Mouse (Mus musculus): ENCODE data around the gene Usp39. TPM values are rescaled to one million over a fixed set of nuclear protein-coding genes. Genes with fewer than 3 reads are reported as not detected.

Gene Usp39
- polyA plus RNA-seq, 1 experiment from 2014 or later: 40.5 TPM

DNA sequence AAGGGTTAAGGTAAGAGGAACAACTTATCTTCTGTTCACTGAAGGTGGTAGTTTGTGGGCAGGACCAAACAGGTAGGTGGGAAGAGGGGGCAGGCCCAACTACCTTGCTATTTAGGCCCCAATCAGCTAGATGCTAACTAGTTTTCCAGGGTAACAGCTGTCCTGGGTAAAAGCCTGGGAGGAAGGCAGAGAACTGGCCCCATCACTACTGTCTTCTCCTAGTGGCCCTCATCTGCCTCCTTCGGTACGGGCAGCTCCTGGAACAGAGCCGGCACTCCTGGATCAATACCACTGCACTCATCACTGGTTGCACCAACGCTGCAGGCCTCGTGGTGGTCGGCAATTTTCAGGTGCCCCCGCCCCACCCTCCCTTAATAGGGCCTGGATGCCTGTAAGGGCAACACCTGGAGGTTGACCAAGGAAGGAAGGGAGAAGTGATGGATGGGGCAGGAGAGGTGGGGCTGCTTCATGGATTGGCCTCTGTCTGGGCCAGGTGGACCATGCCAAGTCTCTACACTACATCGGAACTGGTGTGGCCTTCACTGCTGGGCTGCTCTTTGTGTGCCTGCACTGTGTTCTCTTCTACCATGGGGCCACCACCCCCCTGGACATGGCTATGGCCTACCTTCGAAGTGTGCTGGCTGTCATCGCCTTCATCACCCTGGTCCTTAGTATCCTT is 13.2 kb upstream of the Usp39 start:
- ATAC-seq (ENCODE audit: low FRiP score, low read depth): no peak
- Histone ChIP-seq H3K9ac (no peak overlapping the region), H3K27ac (replicated peaks) (no peak overlapping the region), H3K4me2 (no peak overlapping the region), H3K4me1 (replicated peaks) (peaks cover 59% of the 10 kb centered on the region), H3K9me3 (no peaks in the 10 kb centered on the region), H3K36me3 (peaks cover 23% of the 10 kb centered on the region), H3K4me3 (no peak overlapping the region), H3K27me3 (no peaks in the 10 kb centered on the region)
- WGBS: 92% methylated on average over 10 of the region's 10 CpGs

DNA sequence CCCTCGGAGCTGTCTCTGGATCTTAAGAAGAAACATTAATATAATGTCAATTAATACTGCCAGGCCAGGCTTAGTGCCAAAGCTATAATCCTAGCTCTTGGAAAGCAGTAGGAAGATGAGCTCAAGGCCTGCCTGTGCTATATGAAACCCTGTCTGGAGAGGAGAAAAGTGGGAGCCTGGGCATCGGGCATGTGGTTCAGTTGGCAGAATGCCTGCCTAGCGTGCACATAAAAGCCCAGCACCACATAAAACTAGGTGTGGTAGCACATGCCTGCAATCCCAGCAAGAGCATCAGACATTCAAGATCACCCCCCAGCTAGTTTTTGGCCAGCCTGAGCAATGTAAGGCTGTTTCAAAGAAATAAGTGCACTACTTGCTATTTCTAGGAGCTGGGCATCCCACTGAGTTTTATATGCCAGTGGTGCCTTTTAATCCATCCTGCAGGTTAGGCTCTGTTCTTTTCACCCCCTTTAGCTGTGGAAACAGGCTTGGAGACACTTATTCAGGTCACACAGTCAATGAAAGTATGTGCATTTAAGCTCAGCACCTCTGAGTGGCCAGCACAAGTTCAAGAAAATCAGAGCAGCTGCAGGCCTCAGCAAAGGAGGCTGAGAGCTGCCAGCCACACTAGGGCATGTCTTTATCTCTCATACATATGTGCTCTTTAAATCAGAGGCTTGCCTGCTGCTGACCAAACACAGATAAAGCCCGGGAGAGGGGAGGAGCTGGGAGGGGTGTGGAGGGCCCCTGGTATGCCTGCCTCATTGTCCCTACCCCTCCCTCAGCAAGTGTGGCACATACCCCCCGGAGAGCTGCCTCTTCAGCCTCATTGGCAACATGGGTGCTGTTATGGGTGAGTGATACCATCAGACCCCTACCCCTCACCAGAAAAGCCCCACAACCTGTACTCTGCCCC is 12.4 kb upstream of the Usp39 start:
- WGBS: 73% methylated on average over 5 of the region's 5 CpGs

DNA sequence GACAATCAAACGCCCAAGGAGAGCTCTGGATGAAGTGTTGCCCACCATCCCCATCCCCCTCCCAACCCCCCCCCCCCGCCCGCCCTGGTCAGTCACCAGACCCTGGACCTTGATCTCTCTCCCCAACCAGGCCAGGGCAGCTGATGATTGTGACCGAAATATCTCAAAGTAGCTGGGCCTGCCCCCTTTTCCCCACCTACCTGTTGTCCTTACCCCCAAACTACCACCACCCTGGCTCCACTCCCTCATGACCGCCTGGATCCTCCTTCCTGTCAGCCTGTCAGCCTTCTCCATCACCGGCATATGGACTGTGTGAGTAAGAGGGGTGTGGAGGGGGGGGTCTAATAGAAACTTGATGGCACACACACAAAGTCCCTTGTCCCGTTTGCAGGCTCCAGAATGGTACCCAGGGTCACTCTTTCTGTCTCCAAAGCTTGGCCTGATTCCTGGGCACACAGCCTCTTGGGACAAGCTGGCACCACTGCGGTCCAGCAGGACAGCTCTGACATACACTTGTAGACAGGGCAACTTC is 11.1 kb upstream of the Usp39 start:
- Histone ChIP-seq H3K4me3 (peak overlapping the region; percentile 51), H3K9ac (peak overlapping the region; percentile 59), H3K4me2 (peak overlapping the region; percentile 82), H3K27me3 (no peaks in the 10 kb centered on the region), H3K9me3 (no peaks in the 10 kb centered on the region), H3K4me1 (replicated peaks) (peaks cover 44% of the 10 kb centered on the region), H3K36me3 (peaks cover 23% of the 10 kb centered on the region), H3K27ac (replicated peaks) (peak overlapping the region; percentile 63; the same call in 1 of the 2 replicates)
- WGBS: 38% methylated on average over 6 of the region's 8 CpGs
- ATAC-seq (ENCODE audit: low FRiP score, low read depth): 0 out of 2 replicates have a peak, but pooled peaks have one; percentile 15

More for the DNA sequence above, 12.4 kb upstream of the Usp39 start:
- H3K4me1 ChIP-seq (replicated peaks): peaks cover 52% of the 10 kb centered on the region
- H3K36me3 ChIP-seq: peaks cover 23% of the 10 kb centered on the region
- ATAC-seq (ENCODE audit: low FRiP score, low read depth): no peak
- no peaks in the 10 kb centered on the region for H3K27me3 ChIP-seq
- no peak overlapping the region for H3K4me3 ChIP-seq
- no peak overlapping the region for H3K9ac ChIP-seq
- H3K9me3 ChIP-seq: no peaks in the 10 kb centered on the region
- H3K4me2 ChIP-seq: no peak overlapping the region
- no peak overlapping the region for H3K27ac ChIP-seq (replicated peaks)

DNA sequence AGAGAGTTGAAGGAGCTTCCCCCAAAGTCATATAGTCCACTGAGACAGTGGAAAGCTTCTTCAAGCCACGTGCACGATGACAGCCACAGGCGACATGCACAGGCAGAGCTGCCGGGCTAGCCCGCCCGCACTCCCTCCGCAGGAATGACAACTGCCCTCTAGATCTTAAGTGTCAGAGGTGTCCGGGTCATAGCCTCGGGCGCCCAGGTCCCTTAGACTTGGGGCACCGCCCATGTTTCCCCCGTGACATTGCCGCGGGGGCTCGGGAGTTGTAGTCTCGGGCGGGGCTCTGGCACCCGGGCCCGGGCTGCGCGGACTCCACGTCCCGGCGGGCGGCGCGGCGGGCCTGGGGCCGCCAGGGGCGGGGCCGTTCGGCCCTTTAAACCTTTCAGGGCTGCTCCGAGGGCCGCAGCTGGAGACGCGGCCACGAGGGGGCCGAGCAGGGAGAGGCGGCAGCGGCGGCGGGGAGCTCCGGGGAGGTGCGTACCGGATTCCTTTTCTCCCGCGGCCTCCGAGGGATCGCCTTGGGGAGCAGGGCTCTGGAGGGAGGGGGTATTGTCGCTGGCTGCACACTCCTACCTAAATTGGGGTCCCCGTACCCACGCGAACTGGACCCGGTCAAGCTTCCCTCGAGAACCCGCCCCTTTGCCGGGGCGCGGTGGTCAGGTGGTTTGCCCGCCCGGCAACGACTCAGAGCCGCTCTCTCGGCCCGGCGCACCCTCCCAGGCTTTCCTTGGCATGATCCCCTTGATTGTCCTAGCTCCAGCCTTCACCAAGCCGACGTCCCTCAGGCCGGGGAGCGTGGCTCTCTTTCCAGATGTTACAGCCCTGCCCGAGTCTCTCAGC is 10.3 kb upstream of the Usp39 start, which contains the start of gene Tmem150a:
Gene Tmem150a (plus strand): TSS at position 382 of the 846 bp plus-strand sequence.
- Histone ChIP-seq H3K36me3 (peaks cover 27% of the 10 kb centered on the region), H3K9ac (peak within 1 kb of the TSS; percentile 59), H3K4me1 (replicated peaks) (peaks cover 37% of the 10 kb centered on the region), H3K27me3 (no peaks in the 10 kb centered on the region), H3K9me3 (no peaks in the 10 kb centered on the region), H3K4me3 (peak within 1 kb of the TSS; percentile 51), H3K27ac (replicated peaks) (peak within 1 kb of the TSS; percentile 63), H3K4me2 (peak within 1 kb of the TSS; percentile 82)
- ATAC-seq (ENCODE audit: low FRiP score, low read depth): peak; percentile 89
- WGBS: under 1% methylated on average over 66 of the region's 71 CpGs

DNA sequence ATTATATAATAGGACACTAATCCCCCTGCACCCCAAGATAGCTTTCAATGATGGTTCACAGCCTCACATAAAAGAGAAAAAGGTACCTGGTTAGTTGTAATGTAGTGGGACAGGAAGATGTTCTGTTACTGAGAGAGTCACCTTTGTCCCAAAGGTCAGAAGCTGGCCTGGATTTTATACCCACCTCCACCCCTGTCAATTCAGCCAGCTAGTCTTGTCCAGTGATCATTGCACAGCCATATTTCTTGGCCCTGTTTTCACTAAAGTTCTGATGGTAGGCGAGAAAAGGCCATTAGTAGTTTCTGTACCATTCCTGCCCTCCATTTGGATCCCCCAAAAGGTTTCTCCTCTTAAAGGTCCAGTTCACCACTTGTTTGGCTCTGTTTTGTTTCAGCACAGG is 9.0 kb upstream of the Usp39 start:
- no peaks in the 10 kb centered on the region for H3K9me3 ChIP-seq
- ATAC-seq (ENCODE audit: low FRiP score, low read depth): no peak
- no peak overlapping the region for H3K27ac ChIP-seq (replicated peaks)
- peaks cover 27% of the 10 kb centered on the region for H3K36me3 ChIP-seq
- 88% methylated on average over 1 of the region's 1 CpGs for WGBS
- H3K4me1 ChIP-seq (replicated peaks): peaks cover 34% of the 10 kb centered on the region
- H3K4me2 ChIP-seq: peak overlapping the region; percentile 82
- H3K9ac ChIP-seq: no peak overlapping the region
- H3K27me3 ChIP-seq: no peaks in the 10 kb centered on the region
- H3K4me3 ChIP-seq: no peak overlapping the region

DNA sequence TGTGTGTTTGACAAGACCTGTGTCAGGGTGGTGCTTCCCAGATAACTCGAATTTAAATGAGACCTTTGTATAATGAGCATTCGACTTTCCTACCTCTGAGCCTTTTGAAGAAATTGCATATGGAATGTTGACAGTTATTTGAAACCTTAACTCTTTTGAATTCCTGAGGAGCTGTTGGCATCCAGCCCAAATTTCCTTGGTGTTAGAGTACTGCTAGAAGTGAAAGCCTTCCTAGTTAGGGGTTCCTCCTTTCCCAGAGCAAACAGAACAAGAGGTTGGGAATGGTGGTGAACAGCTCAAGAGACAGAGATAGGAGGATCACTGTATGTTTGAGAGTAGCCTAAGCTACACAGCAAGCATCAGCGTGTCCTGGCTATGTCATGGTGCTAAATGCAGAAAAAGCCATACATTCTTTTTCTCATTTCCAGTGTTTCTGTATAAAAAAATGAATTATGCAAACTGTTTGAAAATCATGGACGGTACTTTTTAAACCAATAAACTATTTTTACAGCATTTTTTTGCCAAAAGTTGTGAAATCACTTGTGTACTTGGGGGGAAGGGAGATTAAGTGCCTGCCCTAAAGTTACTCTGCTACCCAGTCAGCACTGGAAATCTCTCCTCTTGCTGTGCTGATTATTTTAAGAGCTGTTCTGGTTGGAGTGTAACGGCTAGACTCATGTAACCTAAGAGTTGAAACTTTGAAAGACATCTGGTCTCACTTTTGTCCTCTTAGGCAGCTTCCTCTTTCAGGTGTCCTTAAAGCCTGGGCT is 7.8 kb upstream of the Usp39 start:
- no peak for ATAC-seq (ENCODE audit: low FRiP score, low read depth)
- peaks cover 46% of the 10 kb centered on the region for H3K4me1 ChIP-seq (replicated peaks)
- WGBS: 78% methylated on average over 5 of the region's 5 CpGs

DNA sequence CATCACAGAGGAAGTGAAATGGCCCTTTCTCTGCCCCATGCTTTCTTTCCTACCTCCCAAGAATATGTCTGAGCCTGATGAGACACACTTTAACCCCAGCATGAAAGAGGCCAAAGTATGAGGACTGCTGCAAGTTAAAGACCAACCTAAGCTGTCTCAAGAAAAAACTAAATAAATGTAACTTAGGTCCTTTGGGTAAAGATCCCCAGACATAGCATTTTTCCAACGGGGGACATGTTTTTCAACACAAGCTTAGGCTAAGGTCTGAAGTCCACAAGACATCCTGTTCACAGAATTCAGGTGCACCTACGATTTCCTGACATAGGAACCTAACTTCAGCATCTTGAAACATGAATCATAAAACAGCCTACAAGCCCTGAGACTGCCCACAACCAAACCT is 5.2 kb upstream of the Usp39 start:
- no peak overlapping the region for H3K4me3 ChIP-seq
- ATAC-seq (ENCODE audit: low FRiP score, low read depth): no peak
- 91% methylated on average over 2 of the region's 2 CpGs for WGBS
- no peaks in the 10 kb centered on the region for H3K27me3 ChIP-seq
- peaks cover 39% of the 10 kb centered on the region for H3K4me1 ChIP-seq (replicated peaks)
- H3K9me3 ChIP-seq: no peaks in the 10 kb centered on the region
- no peak overlapping the region for H3K9ac ChIP-seq
- peaks cover 24% of the 10 kb centered on the region for H3K36me3 ChIP-seq
- no peak overlapping the region for H3K27ac ChIP-seq (replicated peaks)
- H3K4me2 ChIP-seq: no peak overlapping the region

More for the DNA sequence above, 7.8 kb upstream of the Usp39 start:
- Histone ChIP-seq H3K9me3 (no peaks in the 10 kb centered on the region), H3K4me3 (no peak overlapping the region), H3K9ac (no peak overlapping the region), H3K4me2 (no peak overlapping the region), H3K27ac (replicated peaks) (no peak overlapping the region), H3K27me3 (no peaks in the 10 kb centered on the region), H3K36me3 (peaks cover 24% of the 10 kb centered on the region)

DNA sequence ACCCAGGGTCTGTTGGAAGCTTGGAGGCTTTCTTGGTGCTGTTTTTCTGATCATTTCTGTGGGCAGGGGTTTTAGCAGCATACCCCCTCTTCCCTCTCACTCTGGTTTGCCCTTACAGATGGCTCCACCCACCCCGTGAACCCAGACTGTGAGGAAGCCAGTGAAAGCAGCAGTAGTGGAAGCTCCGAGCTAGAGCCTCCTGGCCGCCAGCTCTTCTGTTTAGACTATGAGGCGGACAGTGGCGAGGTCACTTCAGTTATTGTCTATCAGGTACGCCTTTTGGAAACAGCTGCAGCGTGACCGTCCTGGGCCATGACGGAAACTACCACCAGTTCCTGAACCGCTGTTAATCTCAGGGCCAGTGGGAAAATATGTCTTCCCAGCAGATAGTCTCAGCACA is 3.4 kb upstream of the Usp39 start:
- Histone ChIP-seq H3K9me3 (no peaks in the 10 kb centered on the region), H3K36me3 (peaks cover 24% of the 10 kb centered on the region), H3K9ac (no peak overlapping the region), H3K27ac (replicated peaks) (no peak overlapping the region), H3K4me3 (peak overlapping the region; percentile 81), H3K4me2 (peak overlapping the region; percentile 82), H3K27me3 (no peaks in the 10 kb centered on the region), H3K4me1 (replicated peaks) (peaks cover 41% of the 10 kb centered on the region)
- WGBS: 78% methylated on average over 10 of the region's 10 CpGs
- ATAC-seq (ENCODE audit: low FRiP score, low read depth): no peak

DNA sequence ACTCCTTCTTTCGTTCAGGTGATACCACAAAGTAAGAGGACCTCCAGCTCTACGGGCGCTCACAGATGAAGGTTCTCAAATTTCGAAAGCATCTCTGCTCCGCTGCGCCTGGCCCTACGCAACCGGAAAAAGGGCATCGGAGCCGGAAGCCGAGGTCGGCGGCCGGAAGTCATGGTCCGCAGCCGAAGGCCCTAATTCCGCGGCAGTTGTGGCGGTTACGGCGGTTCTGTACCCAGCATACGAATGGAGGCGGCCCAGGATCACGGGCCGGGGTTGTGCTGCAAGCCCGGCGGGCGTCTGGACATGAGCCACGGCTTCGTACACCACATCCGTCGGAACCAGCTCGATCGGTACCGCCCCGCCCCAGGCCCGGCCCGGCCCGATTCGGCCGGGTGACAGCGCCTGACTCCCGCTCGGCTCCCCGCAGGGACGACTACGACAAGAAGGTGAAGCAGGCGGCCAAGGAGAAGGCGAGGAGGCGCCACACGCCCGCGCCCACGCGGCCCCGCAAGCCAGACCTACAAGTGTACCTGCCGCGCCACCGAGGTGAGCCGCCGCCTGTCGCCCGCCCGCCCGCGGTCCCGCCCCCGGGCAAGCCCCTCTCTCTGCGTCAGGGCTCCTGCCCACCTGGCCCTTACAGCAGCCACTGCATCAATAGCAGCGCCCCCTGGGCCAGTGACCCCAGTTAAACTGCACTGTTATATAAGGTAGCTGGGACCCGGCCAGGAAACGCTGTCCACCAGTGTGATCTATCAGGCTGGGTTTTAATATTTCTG is 2.4 kb upstream of the Usp39 start, which contains the start of gene 0610030E20Rik:
Gene 0610030E20Rik (plus strand): TSS at position 152 of the 776 bp plus-strand sequence.
- WGBS: under 1% methylated on average over 72 of the region's 72 CpGs

DNA sequence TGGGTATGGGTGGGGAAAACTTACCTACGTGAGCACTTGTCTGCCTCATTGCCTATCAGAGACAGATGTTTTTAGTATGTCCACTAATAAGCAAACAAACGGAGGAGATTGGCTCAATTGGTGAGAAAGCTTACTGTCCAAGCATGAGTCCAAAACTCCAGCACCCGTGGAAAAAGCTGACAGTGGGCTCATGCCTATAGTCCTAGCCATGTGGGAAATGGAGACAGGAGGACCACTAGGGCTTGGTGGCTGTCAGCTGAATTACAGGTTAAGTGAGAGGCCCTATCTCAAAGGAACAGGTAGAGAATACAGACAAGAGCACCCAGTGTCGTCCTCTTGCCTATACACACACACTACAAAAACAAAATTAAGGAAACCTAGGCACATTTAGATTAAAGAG is 1.3 kb upstream of the Usp39 start:
- WGBS: 87% methylated on average over 4 of the region's 4 CpGs
- no peaks in the 10 kb centered on the region for H3K27me3 ChIP-seq
- H3K4me1 ChIP-seq (replicated peaks): peaks cover 43% of the 10 kb centered on the region
- H3K27ac ChIP-seq (replicated peaks): no peak overlapping the region
- no peak for ATAC-seq (ENCODE audit: low FRiP score, low read depth)
- no peak overlapping the region for H3K4me3 ChIP-seq
- H3K4me2 ChIP-seq: peak overlapping the region; percentile 82
- H3K9ac ChIP-seq: no peak overlapping the region
- H3K36me3 ChIP-seq: peaks cover 24% of the 10 kb centered on the region
- H3K9me3 ChIP-seq: no peaks in the 10 kb centered on the region

More for the DNA sequence above, 2.4 kb upstream of the Usp39 start, which contains the start of gene 0610030E20Rik:
- Histone ChIP-seq H3K27ac (replicated peaks) (peak within 1 kb of the TSS; percentile 89), H3K4me1 (replicated peaks) (peaks cover 43% of the 10 kb centered on the region), H3K36me3 (peaks cover 24% of the 10 kb centered on the region), H3K9me3 (no peaks in the 10 kb centered on the region), H3K9ac (peak within 1 kb of the TSS; percentile 75), H3K4me2 (peak within 1 kb of the TSS; percentile 82), H3K27me3 (no peaks in the 10 kb centered on the region), H3K4me3 (peak within 1 kb of the TSS; percentile 81)
- peak; percentile 73 for ATAC-seq (ENCODE audit: low FRiP score, low read depth)
